Mouse (Mus musculus) left cerebral cortex, postnatal 36 days (tissue): ENCODE data around the gene Hook2. TPM values are rescaled to one million over a fixed set of nuclear protein-coding genes. Genes with fewer than 3 reads are reported as not detected.

Source experiments
- DNase-seq, 2 experiments: peaks; one replicate each; pipeline ENCODE4 v3.0.0; 2021 to 2022; ENCODE audit warnings: low spot score in 2 of 2, mixed read lengths in 1 of 2
- intact Hi-C: fragments of 180-260 bp; cut with DNase I; formaldehyde crosslinking; loops from one replicate; pipeline ENCODE4 v1.15.1; 2025
- total RNA-seq, 2 experiments: library from RNA; stranded (reverse); gene quantifications; 2 replicates each; pipeline ENCODE4 v1.2.3; 2021

Hook2 gene
- total RNA-seq, 2 experiments from 2014 or later: 8.2 to 10.0 TPM

DNA sequence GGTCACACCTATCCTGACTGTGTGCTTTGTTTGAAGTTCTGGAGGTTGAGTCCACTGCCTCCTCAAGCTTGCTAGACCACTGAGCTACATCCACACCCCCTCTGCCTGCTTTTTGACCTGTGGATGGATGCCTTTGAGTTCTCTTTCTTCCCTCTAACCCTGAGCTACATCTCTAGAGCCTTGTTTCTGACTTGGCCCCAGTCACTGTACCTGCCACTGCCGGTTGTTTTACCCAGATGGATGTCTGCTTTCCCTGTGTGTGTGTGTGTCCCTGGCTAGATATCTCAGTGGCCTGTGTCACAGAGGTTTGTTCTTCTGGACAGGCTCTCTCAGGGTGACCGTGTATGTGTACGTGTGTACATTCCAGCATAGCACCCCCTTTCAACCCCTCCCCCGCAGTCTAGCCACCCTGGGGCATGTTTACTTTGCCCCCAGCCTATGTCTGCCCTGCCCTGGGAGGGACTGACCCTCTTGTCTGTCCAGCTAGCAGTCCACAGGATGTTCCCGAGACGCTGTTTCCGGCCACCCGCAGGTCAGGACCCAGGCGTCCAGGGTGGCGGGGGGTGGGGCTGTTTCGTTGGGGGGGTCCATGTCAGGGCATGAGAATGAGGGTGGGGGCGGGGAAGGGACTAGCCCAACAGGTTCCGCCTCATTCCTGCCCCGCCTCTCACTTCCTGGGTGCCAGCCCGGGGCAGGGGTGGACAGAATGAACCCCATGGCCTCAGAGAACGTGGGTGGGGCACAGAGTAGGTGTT is 5.9 kb upstream of the Hook2 start:
- DNase-seq: no peak
- intact Hi-C loops: no loop called here

DNA sequence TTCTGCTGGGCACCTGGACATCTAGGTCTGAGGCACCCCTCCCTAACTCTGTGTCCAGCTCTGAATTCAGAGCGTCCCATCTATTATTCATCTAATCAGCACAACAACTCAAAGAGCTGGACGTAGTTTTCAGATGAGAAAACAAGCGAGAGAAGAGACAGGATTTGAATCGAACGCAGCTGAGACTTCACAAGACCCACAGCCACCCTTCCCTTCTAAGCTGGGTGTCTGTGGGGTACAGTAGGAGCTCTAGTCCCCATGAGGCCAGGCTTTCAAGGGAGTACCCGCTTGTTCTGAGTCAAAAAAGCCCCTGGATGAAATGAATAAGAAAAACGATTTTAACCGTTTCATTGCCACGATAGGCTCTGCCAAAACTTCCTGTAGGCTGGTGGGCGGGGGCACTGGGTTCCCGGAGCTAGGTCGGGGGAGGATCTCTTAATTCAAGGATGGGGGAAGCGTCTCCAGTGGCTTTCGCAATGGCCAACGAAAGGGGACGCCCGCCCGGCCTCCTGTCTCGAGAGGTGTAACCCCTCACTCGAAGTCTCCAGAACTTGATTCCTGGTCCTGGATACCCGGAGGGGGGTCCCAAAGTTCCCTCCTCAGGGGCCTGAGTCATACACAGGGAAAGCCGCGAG is 5.2 kb upstream of the Hook2 start:
- DNase-seq: no peak
- intact Hi-C loops: no loop called here

DNA sequence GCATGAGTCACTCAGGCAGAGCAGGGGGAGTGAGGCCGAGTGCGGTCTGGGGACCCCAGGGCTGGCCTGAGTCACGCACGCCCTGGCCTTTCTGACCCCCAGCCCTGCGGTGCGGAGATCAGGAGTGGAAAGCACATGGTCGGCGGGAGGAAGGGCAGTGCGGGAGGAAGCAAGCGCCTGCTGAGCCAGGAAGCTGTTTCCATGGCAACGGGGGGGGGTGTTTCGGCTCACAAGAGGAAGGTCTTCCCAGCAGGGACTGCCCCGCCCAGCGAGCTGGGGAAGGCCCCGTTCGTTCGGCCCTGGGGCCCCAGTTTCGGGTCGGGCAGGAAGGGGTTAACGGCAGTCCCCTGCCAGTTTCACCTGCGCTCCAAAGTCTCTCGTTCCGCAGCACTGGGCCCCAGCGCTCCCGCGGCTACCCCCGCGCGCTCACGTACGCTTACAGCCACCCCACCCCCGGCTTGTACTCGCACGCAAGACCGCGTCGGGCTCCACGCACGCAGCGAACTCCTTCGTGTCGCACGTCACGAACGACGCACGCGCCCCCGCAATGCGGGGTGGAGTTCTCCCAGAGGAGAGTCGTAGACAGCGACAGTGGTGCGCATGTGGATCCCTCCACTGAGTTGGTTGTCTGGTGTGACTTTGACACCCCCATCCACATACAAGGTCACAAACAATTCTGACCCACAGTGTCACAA is 4.6 kb upstream of the Hook2 start:
- intact Hi-C loops: loop anchor here (1.0 kb wide), 1 partner anchor 8 kb away; the partner anchor contains the start of gene Junb
- peak; percentile 96 to 97 for DNase-seq

GRCm38 (mm10) chr8:84986379-84986945 is 3.9 kb upstream of the Hook2 start:
- intact Hi-C loops: loop anchor here (1.0 kb wide), 1 partner anchor 8 kb away; the partner anchor contains the start of gene Junb
- no peak for DNase-seq

GRCm38 (mm10) chr8:84987388-84987787 is 3.0 kb upstream of the Hook2 start:
- intact Hi-C loops: no loop called here
- DNase-seq: no peak

GRCm38 (mm10) chr8:84987903-84988302 is 2.5 kb upstream of the Hook2 start:
- no peak for DNase-seq
- intact Hi-C loops: no loop called here

DNA sequence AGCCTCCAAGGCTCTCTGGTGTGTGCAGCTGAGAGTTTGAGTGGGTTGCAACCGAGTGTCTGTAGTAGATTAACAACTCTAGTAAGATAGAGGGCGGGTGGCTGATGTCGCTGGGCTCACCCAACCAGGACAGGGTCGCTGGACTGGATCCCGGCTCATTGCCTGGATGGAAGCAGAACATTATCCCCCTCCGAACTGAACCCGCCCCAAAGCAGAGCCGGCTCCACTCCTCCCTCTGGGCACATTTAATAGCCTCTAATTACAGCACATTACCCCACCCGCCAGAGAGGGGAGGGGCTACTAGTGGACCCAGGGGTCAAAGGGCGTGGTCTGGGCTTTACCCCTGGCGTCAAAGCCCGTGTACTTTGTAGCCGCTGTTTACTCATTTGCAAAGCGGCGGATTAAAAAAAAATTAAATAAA is 1.1 kb upstream of the Hook2 start:
- DNase-seq: no peak
- intact Hi-C loops: no loop called here

- peak; percentile 82 to 86 for DNase-seq
- intact Hi-C loops: loop anchor here (1.0 kb wide), 1 partner anchor 15 kb away; no protein-coding TSS in a partner anchor
Measured at GRCm38 (mm10) chr8:84989810-84990209, 593 bp upstream of the Hook2 start.

GRCm38 (mm10) chr8:84990836-84991235 is 433 bp downstream of the Hook2 start:
- intact Hi-C loops: loop anchor here (1.0 kb wide), 1 partner anchor 16 kb away; no protein-coding TSS in a partner anchor
- peak in 1 of 2 experiments; percentile 38 for DNase-seq

DNA sequence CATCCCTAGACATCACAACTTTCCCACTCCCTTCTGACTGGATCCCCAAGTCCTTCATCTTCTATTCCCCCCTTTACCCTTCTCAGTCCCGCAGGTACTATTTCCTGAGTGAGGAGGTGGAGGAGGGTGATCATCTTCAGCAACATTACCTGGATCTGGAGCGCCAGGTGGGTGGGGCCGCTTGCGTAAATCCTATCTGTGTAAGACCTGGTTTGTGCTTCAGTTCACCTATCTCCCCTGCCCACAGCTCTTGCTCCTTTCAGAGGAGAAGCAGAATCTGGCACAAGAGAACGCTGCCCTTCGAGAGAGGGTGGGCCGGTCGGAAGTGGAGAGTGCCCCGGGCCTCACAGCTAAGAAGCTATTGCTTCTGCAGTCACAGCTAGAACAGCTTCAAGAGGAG is 4.0 kb downstream of the Hook2 start:
- intact Hi-C loops: no loop called here
- no peak for DNase-seq

DNA sequence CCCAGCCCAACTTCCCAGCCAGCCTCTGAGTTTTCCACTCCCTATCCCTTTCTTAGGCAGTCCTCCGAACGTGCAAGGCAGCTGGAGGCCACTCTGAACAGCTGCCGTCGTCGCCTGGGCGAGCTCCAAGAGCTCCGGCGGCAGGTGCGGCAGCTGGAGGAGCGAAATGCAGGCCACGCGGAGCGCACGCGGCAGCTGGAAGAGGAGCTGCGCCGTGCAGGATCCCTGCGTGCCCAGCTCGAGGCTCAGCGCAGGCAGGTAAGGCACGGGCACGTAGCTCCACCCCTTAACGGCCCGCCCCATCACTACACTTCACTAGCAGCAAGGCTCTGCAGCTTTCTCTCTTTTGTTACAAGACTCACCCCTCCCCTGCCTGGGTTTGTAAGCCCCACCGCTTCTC is 5.3 kb downstream of the Hook2 start:
- no peak for DNase-seq
- intact Hi-C loops: no loop called here

GRCm38 (mm10) chr8:84996978-84997377 is 6.6 kb downstream of the Hook2 start:
- DNase-seq: no peak
- intact Hi-C loops: no loop called here

DNA sequence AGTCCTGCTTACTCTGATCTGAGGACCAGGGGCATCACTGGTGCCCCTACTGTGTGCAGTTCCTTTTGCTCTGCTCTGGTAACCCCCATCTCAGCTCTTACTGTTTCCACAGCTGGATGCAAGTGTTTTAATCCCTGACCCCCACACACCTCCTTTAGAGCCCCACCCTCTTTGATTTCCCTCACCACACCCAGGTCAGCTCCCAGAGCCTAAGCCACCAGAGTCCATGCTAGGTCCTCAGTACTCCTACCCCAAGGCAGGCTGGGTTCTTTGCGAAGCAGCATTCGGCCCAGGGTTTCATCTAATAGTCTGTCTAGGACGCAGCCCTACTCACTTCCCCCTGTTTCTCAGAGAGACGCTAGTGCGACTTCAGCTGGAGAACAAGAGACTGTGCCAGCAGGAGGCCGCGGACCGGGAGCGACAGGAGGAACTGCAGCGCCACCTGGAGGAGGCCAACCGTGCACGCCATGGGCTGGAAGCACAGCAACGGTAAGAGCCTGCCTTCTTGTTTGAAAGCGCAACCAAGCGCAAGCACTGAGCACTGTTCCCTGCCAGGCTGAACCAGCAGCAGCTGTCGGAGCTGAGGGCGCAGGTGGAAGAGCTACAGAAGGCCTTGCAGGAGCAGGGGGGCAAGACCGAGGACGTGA is 7.4 kb downstream of the Hook2 start:
- intact Hi-C loops: no loop called here
- peak; percentile 87 to 89 for DNase-seq

- no peak for DNase-seq
- intact Hi-C loops: loop anchor here (5.0 kb wide), 1 partner anchor 35 kb away; no protein-coding TSS in a partner anchor
Measured at GRCm38 (mm10) chr8:85007686-85008085, 17.3 kb downstream of the Hook2 start.

DNA sequence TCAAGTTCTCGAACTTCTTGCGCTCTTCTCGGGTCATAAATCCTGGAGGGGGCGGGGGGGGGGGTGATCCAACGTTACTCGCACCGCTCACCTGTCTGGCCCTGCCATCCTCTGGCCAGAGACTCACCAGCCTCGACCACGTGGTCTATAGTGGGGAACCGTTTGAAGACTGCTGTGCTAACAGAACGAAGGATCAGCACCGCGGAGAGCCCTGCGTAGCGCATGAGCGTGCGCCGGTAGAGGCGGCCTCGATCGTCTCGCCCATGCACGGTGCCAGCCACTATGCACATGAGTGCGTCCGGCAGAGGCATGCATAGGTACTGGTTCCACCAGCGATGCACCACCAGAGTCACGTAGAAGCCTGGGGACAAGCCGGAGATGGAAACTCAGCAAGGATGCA is 20.8 kb downstream of the Hook2 start:
- no peak for DNase-seq
- intact Hi-C loops: no loop called here

- intact Hi-C loops: no loop called here
- DNase-seq: peak; percentile 62 to 72
Measured at GRCm38 (mm10) chr8:85013230-85013840, 22.9 kb downstream of the Hook2 start.

GRCm38 (mm10) chr8:85014431-85014830 is 24.0 kb downstream of the Hook2 start, which contains the start of gene Best2:
Gene Best2, minus strand, starts transcription at chr8:85014531.
- DNase-seq: no peak
- intact Hi-C loops: no loop called here

- intact Hi-C loops: no loop called here
- DNase-seq: no peak
Measured at GRCm38 (mm10) chr8:85016724-85017123, 26.3 kb downstream of the Hook2 start.

DNA sequence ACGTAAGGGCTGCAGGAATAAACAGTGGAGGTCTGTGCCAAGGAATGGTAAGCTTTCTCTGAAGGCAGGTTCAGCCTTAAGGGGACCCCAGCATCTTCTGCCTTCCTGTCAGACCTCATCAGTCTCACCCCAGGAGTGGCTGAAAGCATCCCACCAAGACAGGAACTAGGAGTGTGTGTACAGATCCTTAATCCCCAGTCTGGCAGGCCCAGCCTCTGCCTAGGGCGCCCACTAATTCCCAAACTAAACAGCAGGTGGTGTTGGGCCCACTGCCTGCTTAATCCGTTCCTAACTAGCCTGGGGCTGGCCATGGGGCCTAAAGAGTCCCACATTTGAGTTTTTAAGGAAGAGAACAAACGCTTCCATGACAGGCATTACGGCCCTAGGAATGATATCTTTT is 26.8 kb downstream of the Hook2 start:
- intact Hi-C loops: no loop called here
- no peak for DNase-seq
